Mouse (Mus musculus) thymus, adult 2 months (tissue): Measurements from ENCODE around the gene Irgm2.

Experiments
- CTCF ChIP-seq: fragments of 200-500 bp; IDR thresholded peaks from 2 replicates; pipeline ENCODE4 v1.5.1; 2012; ENCODE audit warnings: mild to moderate bottlenecking, control low read depth, low read length, moderate library complexity, borderline replicate concordance; ENCODE audit not compliant: control insufficient read depth, poor library complexity, insufficient read depth; ENCODE audit errors: extremely low read depth
- POLR2A ChIP-seq: fragments of 200-500 bp; IDR thresholded peaks from 2 replicates; pipeline ENCODE4 v1.6.1; 2012; ENCODE audit warnings: mild to moderate bottlenecking, low read length, control low read depth, moderate library complexity; ENCODE audit not compliant: control insufficient read depth, poor library complexity, insufficient read depth; ENCODE audit errors: extremely low read depth

- TF ChIP-seq CTCF (no peak), POLR2A (no peak)
These were observed 64.1 kb downstream of the Irgm2 start for GRCm38 (mm10) chr11:58263516-58263915.
